Mouse (Mus musculus): ENCODE data around the gene Gm35549. TPM values are rescaled to one million over a fixed set of nuclear protein-coding genes. Genes with fewer than 3 reads are reported as not detected.
A peak's percentile ranks its signal among the peaks of the same experiment; 100 is the strongest.
"Not testable (repeated sequence)": the region's sequence is repeated elsewhere in the genome, so short reads cannot be mapped to it uniquely, and the experiment has no call there.

Gm35549 gene
- total RNA-seq (2021) = not detected
- long read RNA-seq, experiment 1, partial matches to known transcripts = 0 of 1 reads
- long read RNA-seq, experiment 1, other reads (novel, unspliced or antisense) = 1 of 1 reads
- long read RNA-seq, experiment 2, partial matches to known transcripts = 0 of 2 reads
- long read RNA-seq, experiment 2, other reads (novel, unspliced or antisense) = 2 of 2 reads

DNA sequence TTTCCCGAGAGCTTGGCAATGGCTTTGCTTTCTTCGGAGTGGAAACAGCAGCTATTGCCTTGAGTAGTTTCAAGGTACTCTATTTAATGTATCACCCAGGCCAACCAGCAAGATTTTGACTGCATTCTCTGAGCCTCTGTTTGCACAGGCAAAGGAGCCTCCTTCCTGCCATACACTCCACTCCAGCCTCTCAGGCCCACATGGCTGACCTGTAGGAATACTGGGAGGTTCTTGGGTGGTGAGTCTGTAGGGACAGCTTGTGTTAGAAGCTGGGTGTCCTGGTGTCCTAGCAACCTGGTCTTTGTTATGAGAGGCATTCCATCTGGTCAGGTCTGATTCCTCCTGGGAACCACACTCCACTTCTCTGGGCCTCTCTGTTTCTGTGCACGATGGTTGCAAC lies at the start of gene Gm35549:
Gm35549 (minus strand) TSS at position 276 of the 400 bp plus-strand sequence.
- no peak for DNase-seq
- intact Hi-C loops (cut with DNase I) = no loop called here

GRCm38 (mm10) chr9:122886372-122887179 lies 42.7 kb upstream of the Gm35549 start:
- intact Hi-C loops (cut with DNase I) = no loop called here
- DNase-seq = peak; percentile 23 to 29

- no peak for DNase-seq
- intact Hi-C loops (cut with DNase I) = no loop called here
Measured at GRCm38 (mm10) chr9:122885385-122885784, 41.5 kb upstream of the Gm35549 start, which contains the start of gene Zkscan7. Gene Zkscan7, plus strand, starts transcription at chr9:122885685.

GRCm38 (mm10) chr9:122875145-122875544 lies 31.3 kb upstream of the Gm35549 start:
- intact Hi-C loops (cut with DNase I) = no loop called here
- no peak for DNase-seq

GRCm38 (mm10) chr9:122874653-122875052 lies 30.8 kb upstream of the Gm35549 start:
- intact Hi-C loops (cut with DNase I) = no loop called here
- no peak for DNase-seq

- no peak for DNase-seq
Measured at GRCm38 (mm10) chr9:122872595-122872994, 28.8 kb upstream of the Gm35549 start.

GRCm38 (mm10) chr9:122866192-122866591 lies 22.4 kb upstream of the Gm35549 start:
- no peak for DNase-seq
- intact Hi-C loops (cut with DNase I) = no loop called here

More at GRCm38 (mm10) chr9:122872595-122872994, 28.8 kb upstream of the Gm35549 start:
- intact Hi-C loops (cut with DNase I) = no loop called here

- DNase-seq = peak; percentile 63 to 71
- intact Hi-C loops (cut with DNase I) = no loop called here
Measured at GRCm38 (mm10) chr9:122865697-122866166, 21.9 kb upstream of the Gm35549 start, which contains the start of gene Zfp445. Gene Zfp445, minus strand, starts transcription at chr9:122866006.

GRCm38 (mm10) chr9:122864848-122865247 lies 21.0 kb upstream of the Gm35549 start:
- DNase-seq = no peak
- intact Hi-C loops (cut with DNase I) = no loop called here

DNA sequence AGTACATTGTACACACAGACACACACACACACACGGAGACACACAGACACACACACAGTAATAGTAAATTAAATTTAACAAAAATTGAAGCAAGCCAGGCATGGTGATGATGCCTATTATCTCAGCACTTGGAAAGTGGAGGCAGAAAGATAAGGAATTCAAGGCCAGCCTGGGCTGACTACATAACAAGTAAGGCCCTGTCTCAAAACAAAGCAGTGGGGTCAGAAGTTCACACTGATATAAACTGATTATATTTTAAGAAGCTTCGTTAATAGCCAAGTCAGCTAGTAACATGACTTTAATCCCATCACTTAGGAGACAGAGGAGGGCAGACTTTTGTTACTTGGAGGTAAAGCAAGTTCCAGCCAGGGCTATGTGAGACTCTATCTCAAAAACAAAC lies 19.9 kb upstream of the Gm35549 start:
- intact Hi-C loops (cut with DNase I) = no loop called here
- no peak for DNase-seq

GRCm38 (mm10) chr9:122860752-122861151 lies 16.9 kb upstream of the Gm35549 start:
- intact Hi-C loops (cut with DNase I) = no loop called here
- DNase-seq = no peak

DNA sequence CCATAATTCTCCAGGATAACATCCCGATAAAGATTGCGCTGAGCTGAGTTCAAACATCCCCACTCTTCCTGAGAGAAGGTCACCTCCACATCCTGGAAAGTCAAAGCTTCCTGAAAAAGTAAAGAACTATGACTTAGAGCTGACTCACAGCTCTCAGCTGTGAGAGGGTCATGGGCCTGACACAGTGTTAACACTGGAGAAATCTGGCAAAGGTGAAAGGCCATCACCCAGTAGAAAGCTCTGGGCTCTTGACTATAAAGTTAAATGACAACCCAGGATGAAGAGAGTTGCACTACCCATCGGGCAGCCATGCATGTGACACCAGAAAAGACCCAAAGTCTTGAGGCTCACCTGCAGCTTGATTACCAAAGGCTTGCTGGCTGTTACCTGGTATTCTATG lies 12.9 kb upstream of the Gm35549 start:
- no peak for DNase-seq
- intact Hi-C loops (cut with DNase I) = no loop called here

- intact Hi-C loops (cut with DNase I) = no loop called here
- no peak for DNase-seq
Measured at GRCm38 (mm10) chr9:122855617-122856016, 11.8 kb upstream of the Gm35549 start.

DNA sequence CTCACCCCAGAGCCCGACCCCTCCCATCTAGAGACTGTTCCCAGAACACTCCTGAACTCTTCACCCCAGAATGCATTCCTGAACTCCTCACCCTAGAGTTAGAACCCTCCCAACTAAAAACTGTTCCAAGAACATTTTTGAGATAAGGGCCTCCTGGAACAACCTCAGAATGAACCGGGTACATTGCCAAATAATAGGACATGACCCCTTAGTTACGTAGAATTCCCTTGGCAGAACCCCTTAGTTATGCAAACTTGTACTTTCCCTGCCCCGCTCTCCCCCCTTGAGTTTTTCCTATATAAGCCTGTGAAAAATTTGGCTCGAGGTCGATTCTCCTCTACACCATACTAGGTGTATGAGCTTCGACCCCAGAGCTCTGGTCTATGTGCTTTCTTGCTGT lies 11.3 kb upstream of the Gm35549 start:
- DNase-seq; intact Hi-C loops (cut with DNase I): not testable (repeated sequence)

- intact Hi-C loops (cut with DNase I) = no loop called here
- no peak for DNase-seq
Measured at GRCm38 (mm10) chr9:122854526-122854925, 10.7 kb upstream of the Gm35549 start.

GRCm38 (mm10) chr9:122847811-122848311 lies 4.0 kb upstream of the Gm35549 start:
- DNase-seq; intact Hi-C loops (cut with DNase I): not testable (repeated sequence)

DNA sequence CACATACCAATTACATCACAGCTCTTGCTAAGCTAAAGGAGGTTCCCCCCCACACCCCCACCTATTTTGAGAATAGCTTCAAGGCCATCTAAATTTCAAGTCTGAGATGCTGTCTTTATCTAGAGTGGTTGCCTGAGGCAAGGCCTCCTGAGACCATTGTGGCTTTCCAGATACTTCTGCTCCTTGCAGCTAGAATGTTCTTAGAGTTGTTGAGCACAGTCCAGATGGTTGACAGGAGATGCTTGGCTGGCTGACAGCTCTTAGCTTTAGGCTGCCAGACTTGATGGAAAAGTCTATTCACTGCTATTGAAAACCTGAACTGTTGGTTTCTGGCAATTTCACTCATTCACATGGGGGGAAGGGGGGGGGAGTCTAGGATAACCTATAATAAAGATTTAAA lies 2.3 kb upstream of the Gm35549 start:
- intact Hi-C loops (cut with DNase I) = no loop called here

GRCm38 (mm10) chr9:122845621-122846020 lies 1.8 kb upstream of the Gm35549 start:
- intact Hi-C loops (cut with DNase I) = no loop called here
- DNase-seq = no peak

More for the DNA sequence above, 2.3 kb upstream of the Gm35549 start:
- peak in 1 of 2 experiments; percentile 10 for DNase-seq

DNA sequence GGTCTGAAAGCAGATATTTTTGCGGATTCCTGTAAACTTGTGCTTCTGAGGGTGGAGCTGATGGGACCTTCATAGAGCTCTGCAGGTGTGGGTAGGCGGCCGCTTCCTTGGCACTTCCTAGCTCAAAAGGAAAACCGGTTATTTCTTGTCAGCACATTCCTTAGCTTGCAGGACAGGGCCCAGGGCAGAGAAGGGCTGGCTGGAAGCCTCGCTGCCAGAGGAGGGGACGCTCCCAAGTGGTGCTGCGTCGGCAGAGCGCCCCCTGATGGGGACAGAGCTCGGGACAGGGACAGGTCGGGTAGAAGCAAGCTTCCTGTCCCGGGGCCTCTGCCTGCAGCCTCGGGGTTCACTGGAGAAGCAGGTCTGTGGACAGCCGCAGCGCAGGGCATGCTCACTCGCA lies 6.2 kb downstream of the Gm35549 start:
- DNase-seq = peak in 1 of 2 experiments; percentile 5
- intact Hi-C loops (cut with DNase I) = no loop called here

DNA sequence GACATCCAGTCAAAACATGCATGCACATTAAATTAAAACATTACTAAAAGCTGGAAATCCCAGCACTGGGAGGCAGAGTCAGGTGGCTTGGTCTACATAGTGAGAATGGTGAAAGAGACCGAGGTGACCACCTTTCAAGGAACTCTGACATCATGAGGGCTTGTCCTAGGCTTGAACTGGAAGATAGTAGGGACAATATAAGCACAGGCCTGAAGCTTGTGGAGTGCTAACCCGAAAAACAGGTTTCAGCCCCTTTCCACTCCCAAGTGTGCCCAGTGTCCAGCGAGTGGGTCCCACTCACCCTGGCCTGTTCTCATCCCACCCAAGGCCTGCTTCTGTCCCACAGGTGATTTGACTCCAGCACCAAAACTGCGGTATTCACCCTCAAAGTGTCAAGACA lies 6.6 kb downstream of the Gm35549 start:
- intact Hi-C loops (cut with DNase I) = no loop called here
- DNase-seq = no peak

- no peak for DNase-seq
- intact Hi-C loops (cut with DNase I) = no loop called here
Measured at GRCm38 (mm10) chr9:122836790-122837189, 7.0 kb downstream of the Gm35549 start.

Data from gastrocnemius, postnatal 36 days (tissue).